Mouse (Mus musculus): ENCODE results near the gene Msi2. TPM values are rescaled to one million over a fixed set of nuclear protein-coding genes. Genes with fewer than 3 reads are reported as not detected.

Gene Msi2
- polyA plus RNA-seq, 1 experiment, result 21.9 TPM

GRCm38 (mm10) chr11:88717016-88717643 lies 1.2 kb downstream of the Msi2 start:
- no peak overlapping the region for H3K27ac ChIP-seq (ENCODE audit: control insufficient read depth, insufficient read depth, low read depth, low read length, poor library complexity)
- no peaks in the 10 kb centered on the region; the same call in 1 of the 2 replicates for H3K4me1 ChIP-seq (ENCODE audit: control insufficient read depth, insufficient read depth, low read length)
- H3K4me3 ChIP-seq (replicated peaks; ENCODE audit: control insufficient read depth, low read depth, low read length), result peak overlapping the region; percentile 88
- WGBS, result under 1% methylated on average over 19 of the region's 19 CpGs
- TF ChIP-seq CTCF (IDR thresholded peaks at IDR 0.05; ENCODE audit: control insufficient read depth, insufficient read depth, low read length) (no peak), POLR2A (IDR thresholded peaks at IDR 0.05; ENCODE audit: borderline replicate concordance, control insufficient read depth, low read depth, low read length) (no peak)

GRCm38 (mm10) chr11:88716061-88716994 lies 2.0 kb downstream of the Msi2 start:
- no peak for TF ChIP-seq POLR2A (IDR thresholded peaks at IDR 0.05; ENCODE audit: borderline replicate concordance, control insufficient read depth, low read depth, low read length)
- no peak for TF ChIP-seq CTCF (IDR thresholded peaks at IDR 0.05; ENCODE audit: control insufficient read depth, insufficient read depth, low read length)
- Histone ChIP-seq H3K4me3 (replicated peaks; ENCODE audit: control insufficient read depth, low read depth, low read length) (peak overlapping the region; percentile 10), H3K27ac (ENCODE audit: control insufficient read depth, insufficient read depth, low read depth, low read length, poor library complexity) (no peak overlapping the region), H3K4me1 (ENCODE audit: control insufficient read depth, insufficient read depth, low read length) (no peaks in the 10 kb centered on the region; the same call in 1 of the 2 replicates)
- 3% methylated on average over 23 of the region's 23 CpGs for WGBS

GRCm38 (mm10) chr11:88715299-88715698 lies 3.0 kb downstream of the Msi2 start:
- H3K4me1 ChIP-seq (ENCODE audit: control insufficient read depth, insufficient read depth, low read length), result no peaks in the 10 kb centered on the region; the same call in 1 of the 2 replicates
- 52% methylated on average over 7 of the region's 7 CpGs for WGBS
- H3K27ac ChIP-seq (ENCODE audit: control insufficient read depth, insufficient read depth, low read depth, low read length, poor library complexity), result no peak overlapping the region
- TF ChIP-seq POLR2A (IDR thresholded peaks at IDR 0.05; ENCODE audit: borderline replicate concordance, control insufficient read depth, low read depth, low read length) (no peak), CTCF (IDR thresholded peaks at IDR 0.05; ENCODE audit: control insufficient read depth, insufficient read depth, low read length) (no peak)
- H3K4me3 ChIP-seq (replicated peaks; ENCODE audit: control insufficient read depth, low read depth, low read length), result no peak overlapping the region

- Histone ChIP-seq H3K27ac (ENCODE audit: control insufficient read depth, insufficient read depth, low read depth, low read length, poor library complexity) (no peak overlapping the region), H3K4me3 (replicated peaks; ENCODE audit: control insufficient read depth, low read depth, low read length) (no peak overlapping the region), H3K4me1 (ENCODE audit: control insufficient read depth, insufficient read depth, low read length) (no peaks in the 10 kb centered on the region)
- TF ChIP-seq CTCF (IDR thresholded peaks at IDR 0.05; ENCODE audit: control insufficient read depth, insufficient read depth, low read length), result no peak
- TF ChIP-seq POLR2A (IDR thresholded peaks at IDR 0.05; ENCODE audit: borderline replicate concordance, control insufficient read depth, low read depth, low read length), result no peak
- 49% methylated on average over 7 of the region's 7 CpGs for WGBS
Observed at GRCm38 (mm10) chr11:88714127-88714526, 4.2 kb downstream of the Msi2 start.

GRCm38 (mm10) chr11:88713479-88713878 lies 4.8 kb downstream of the Msi2 start:
- WGBS, result 50% methylated on average over 9 of the region's 9 CpGs
- no peak for TF ChIP-seq CTCF (IDR thresholded peaks at IDR 0.05; ENCODE audit: control insufficient read depth, insufficient read depth, low read length)
- TF ChIP-seq POLR2A (IDR thresholded peaks at IDR 0.05; ENCODE audit: borderline replicate concordance, control insufficient read depth, low read depth, low read length), result no peak
- H3K27ac ChIP-seq (ENCODE audit: control insufficient read depth, insufficient read depth, low read depth, low read length, poor library complexity), result no peak overlapping the region
- no peak overlapping the region for H3K4me3 ChIP-seq (replicated peaks; ENCODE audit: control insufficient read depth, low read depth, low read length)
- no peaks in the 10 kb centered on the region for H3K4me1 ChIP-seq (ENCODE audit: control insufficient read depth, insufficient read depth, low read length)

GRCm38 (mm10) chr11:88709876-88710614 lies 8.3 kb downstream of the Msi2 start:
- Histone ChIP-seq H3K4me3 (replicated peaks; ENCODE audit: control insufficient read depth, low read depth, low read length) (no peak overlapping the region), H3K4me1 (ENCODE audit: control insufficient read depth, insufficient read depth, low read length) (no peaks in the 10 kb centered on the region), H3K27ac (ENCODE audit: control insufficient read depth, insufficient read depth, low read depth, low read length, poor library complexity) (no peak overlapping the region)
- TF ChIP-seq CTCF (IDR thresholded peaks at IDR 0.05; ENCODE audit: control insufficient read depth, insufficient read depth, low read length) (no peak), POLR2A (IDR thresholded peaks at IDR 0.05; ENCODE audit: borderline replicate concordance, control insufficient read depth, low read depth, low read length) (no peak)
- 89% methylated on average over 15 of the region's 15 CpGs for WGBS

- WGBS, result 85% methylated on average over 11 of the region's 11 CpGs
- Histone ChIP-seq H3K4me1 (ENCODE audit: control insufficient read depth, insufficient read depth, low read length) (no peaks in the 10 kb centered on the region), H3K4me3 (replicated peaks; ENCODE audit: control insufficient read depth, low read depth, low read length) (no peak overlapping the region), H3K27ac (ENCODE audit: control insufficient read depth, insufficient read depth, low read depth, low read length, poor library complexity) (no peak overlapping the region)
- TF ChIP-seq POLR2A (IDR thresholded peaks at IDR 0.05; ENCODE audit: borderline replicate concordance, control insufficient read depth, low read depth, low read length) (no peak), CTCF (IDR thresholded peaks at IDR 0.05; ENCODE audit: control insufficient read depth, insufficient read depth, low read length) (no peak)
Observed at GRCm38 (mm10) chr11:88707228-88707775, 11.0 kb downstream of the Msi2 start.
